Mouse (Mus musculus) neural tube, embryonic 15.5 days (tissue): ENCODE measurements around the gene Gimap7. TPM values are rescaled to one million over a fixed set of nuclear protein-coding genes. Genes with fewer than 3 reads are reported as not detected.

Source experiments
- ATAC-seq: fragments of 200-750 bp; cut with Nextera tagmentation; 2 replicates; pipeline ENCODE4 v1.8.0; 2017; ENCODE audit warnings: mild to moderate bottlenecking, moderate TSS enrichment, moderate library complexity; ENCODE audit not compliant: low FRiP score
- H3K27ac ChIP-seq: fragments of 300-500 bp; sonication (generic); replicated peaks from 2 replicates; pipeline ENCODE4 v1.5.1; 2015; ENCODE audit warnings: mild to moderate bottlenecking, inconsistent platforms
- H3K27me3 ChIP-seq: fragments of 300-500 bp; sonication (generic); replicated peaks from 2 replicates; pipeline ENCODE4 v1.6.1; 2015; ENCODE audit warnings: inconsistent platforms
- H3K36me3 ChIP-seq: fragments of 300-500 bp; sonication (generic); 2 replicates; pipeline ENCODE4 v1.6.1; 2015; ENCODE audit warnings: inconsistent platforms
- H3K4me1 ChIP-seq: fragments of 300-500 bp; sonication (generic); 2 replicates; pipeline ENCODE4 v1.6.1; 2015; ENCODE audit warnings: inconsistent platforms
- H3K4me2 ChIP-seq: fragments of 300-500 bp; sonication (generic); 2 replicates; pipeline ENCODE4 v1.6.1; 2015; ENCODE audit warnings: inconsistent platforms, mild to moderate bottlenecking, moderate library complexity
- H3K4me3 ChIP-seq: fragments of 300-500 bp; sonication (generic); replicated peaks from 2 replicates; pipeline ENCODE4 v1.5.1; 2015; ENCODE audit warnings: mild to moderate bottlenecking, inconsistent platforms
- H3K9ac ChIP-seq: fragments of 300-500 bp; sonication (generic); replicated peaks from 2 replicates; pipeline ENCODE4 v1.6.1; 2015; ENCODE audit warnings: mild to moderate bottlenecking, inconsistent platforms
- H3K9me3 ChIP-seq: fragments of 300-500 bp; sonication (generic); replicated peaks from 2 replicates; pipeline ENCODE4 v1.6.1; 2016; ENCODE audit warnings: inconsistent platforms
- WGBS: fragments of 180-500 bp; shearing (Covaris S2); methylation state at CpG from one replicate; pipeline ENCODE4 v1.1.7; 2015; ENCODE audit warnings: mixed read lengths; 5-methylcytosine and 5-hydroxymethylcytosine counted together
- polyA plus RNA-seq: library from polyadenylated mRNA; unstranded; fragments of >200 nt; fragmentation: Nextera tagmentation; extraction: Ambion mirVana; gene quantifications from 2 replicates; pipeline ENCODE4 v1.2.1, GENCODE M21; 2015

Gene Gimap7
- polyA plus RNA-seq, 1 experiment from 2014 or later = not detected

DNA sequence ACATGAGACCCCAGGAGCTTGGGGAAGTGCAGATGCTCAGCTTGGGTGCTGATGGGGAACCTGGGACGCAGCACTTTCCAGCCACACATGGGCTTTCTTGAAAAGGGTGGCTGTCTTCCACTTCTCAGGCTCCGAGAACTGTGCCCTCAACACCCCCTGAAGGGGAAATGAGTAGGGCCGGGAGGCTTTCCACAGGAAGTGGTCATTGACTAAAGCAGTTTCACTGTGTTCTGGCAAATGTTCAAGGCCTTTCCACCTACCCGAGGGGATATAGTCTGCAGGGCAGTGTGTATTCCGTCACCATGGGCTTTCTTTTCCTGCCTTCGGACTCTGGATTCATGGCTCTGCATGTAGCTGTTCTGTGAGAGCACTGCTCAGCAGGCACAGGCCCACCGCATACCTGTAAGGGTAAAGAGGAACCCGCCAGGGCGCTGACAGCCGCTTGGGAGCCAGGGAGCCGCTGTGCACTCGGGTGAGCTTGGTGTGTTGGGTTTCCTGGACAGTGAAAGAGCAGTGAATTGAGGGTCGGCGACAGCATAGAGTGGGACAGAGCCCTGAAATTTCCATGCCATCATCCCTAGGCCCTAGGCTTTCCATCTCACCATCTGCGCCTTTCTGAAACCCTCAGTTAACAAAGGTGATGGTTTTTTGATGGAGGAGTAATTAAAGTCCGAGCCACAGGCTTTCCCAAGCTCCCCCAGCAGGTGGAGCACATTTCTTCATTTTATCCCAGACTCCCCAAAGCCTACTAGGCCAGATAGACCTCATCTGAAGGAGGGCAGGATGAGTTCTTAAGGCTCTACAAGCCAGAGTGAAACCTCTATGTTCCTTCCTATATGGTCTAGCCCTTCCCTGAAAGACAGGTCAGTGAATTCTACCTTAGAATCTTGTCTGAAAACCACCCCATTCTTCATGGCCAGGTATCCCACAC, 27.8 kb downstream of the Gimap7 start, which contains the start of gene Gimap5:
Gimap5 (plus strand) TSS at position 239 of the 931 bp plus-strand sequence.
- no peak within 1 kb of the TSS; the same call in 1 of the 2 replicates for H3K9ac ChIP-seq
- ATAC-seq = no peak
- no peak within 1 kb of the TSS for H3K4me2 ChIP-seq
- WGBS = 55% methylated on average over 16 of the region's 16 CpGs
- H3K36me3 ChIP-seq = no peaks in the 10 kb centered on the region
- 0 out of 2 replicates have a peak within 1 kb of the TSS, but pooled peaks have one; percentile 33 for H3K27ac ChIP-seq
- no peak within 1 kb of the TSS; the same call in 1 of the 2 replicates for H3K4me3 ChIP-seq
- H3K27me3 ChIP-seq = peaks cover 20% of the 10 kb centered on the region; the same call in 1 of the 2 replicates
- no peaks in the 10 kb centered on the region for H3K9me3 ChIP-seq
- peaks cover 15% of the 10 kb centered on the region for H3K4me1 ChIP-seq

GRCm38 (mm10) chr6:48747091-48747966, 28.9 kb downstream of the Gimap7 start:
- peaks cover 9% of the 10 kb centered on the region for H3K4me1 ChIP-seq

GRCm38 (mm10) chr6:48763567-48764270, 45.3 kb downstream of the Gimap7 start:
- no peaks in the 10 kb centered on the region for H3K27me3 ChIP-seq
- no peaks in the 10 kb centered on the region for H3K4me1 ChIP-seq
- H3K36me3 ChIP-seq = no peaks in the 10 kb centered on the region
- no peaks in the 10 kb centered on the region for H3K9me3 ChIP-seq
- WGBS = 55% methylated on average over 7 of the region's 7 CpGs
- H3K4me3 ChIP-seq = no peak overlapping the region
- no peak; the same call in 1 of the 2 replicates for ATAC-seq
- no peak overlapping the region for H3K4me2 ChIP-seq
- no peak overlapping the region for H3K9ac ChIP-seq
- H3K27ac ChIP-seq = no peak overlapping the region

More at GRCm38 (mm10) chr6:48747091-48747966, 28.9 kb downstream of the Gimap7 start:
- WGBS = 78% methylated on average over 7 of the region's 7 CpGs
- Histone ChIP-seq H3K9ac (no peak overlapping the region), H3K4me2 (no peak overlapping the region), H3K27ac (no peak overlapping the region), H3K4me3 (no peak overlapping the region), H3K36me3 (no peaks in the 10 kb centered on the region), H3K9me3 (no peaks in the 10 kb centered on the region), H3K27me3 (peaks cover 9% of the 10 kb centered on the region; the same call in 1 of the 2 replicates)
- no peak for ATAC-seq

- Histone ChIP-seq H3K9ac (no peak overlapping the region), H3K27ac (no peak overlapping the region), H3K36me3 (no peaks in the 10 kb centered on the region), H3K9me3 (no peaks in the 10 kb centered on the region), H3K4me1 (no peaks in the 10 kb centered on the region), H3K4me2 (no peak overlapping the region), H3K27me3 (no peaks in the 10 kb centered on the region), H3K4me3 (no peak overlapping the region)
- WGBS = 88% methylated on average over 10 of the region's 10 CpGs
- ATAC-seq = no peak
Measured at GRCm38 (mm10) chr6:48764496-48764895, 46.1 kb downstream of the Gimap7 start.

DNA sequence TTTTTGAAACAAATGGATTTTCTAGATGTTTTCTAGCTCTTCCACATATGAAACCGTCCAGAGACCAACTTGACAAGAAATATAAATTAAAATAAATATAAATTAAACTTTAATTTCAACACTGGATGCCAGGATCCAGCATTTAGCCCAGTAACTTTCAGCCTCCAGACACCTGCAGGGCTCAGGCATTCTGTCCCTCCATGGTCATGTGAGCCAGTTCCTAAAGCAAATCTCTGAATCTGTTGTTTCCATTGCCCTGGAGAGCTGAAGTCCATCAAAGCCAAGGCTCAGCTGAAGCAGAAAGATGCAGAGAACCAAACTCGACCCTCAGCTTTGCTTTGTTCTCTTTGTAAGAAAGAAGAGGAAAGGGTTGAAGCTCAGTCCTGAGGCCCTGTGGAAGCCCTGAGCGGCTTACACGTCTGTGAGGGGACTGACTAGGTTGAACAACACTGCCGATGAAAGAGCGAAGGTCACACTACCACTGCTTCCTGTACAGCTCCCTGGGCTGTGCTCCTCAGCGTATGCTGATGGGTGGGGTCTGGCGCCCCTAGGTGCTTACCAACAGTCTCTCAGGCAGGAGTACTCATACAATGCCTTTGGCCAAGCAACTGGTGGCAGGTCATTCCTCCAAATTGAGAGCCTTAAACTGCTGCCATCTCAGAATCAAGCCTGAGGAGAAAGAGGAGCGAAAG, 49.9 kb downstream of the Gimap7 start:
- Histone ChIP-seq H3K9ac (no peak overlapping the region), H3K4me2 (no peak overlapping the region), H3K36me3 (no peaks in the 10 kb centered on the region), H3K27ac (no peak overlapping the region), H3K4me1 (peaks cover 5% of the 10 kb centered on the region; the same call in 1 of the 2 replicates), H3K9me3 (no peaks in the 10 kb centered on the region), H3K27me3 (no peaks in the 10 kb centered on the region), H3K4me3 (no peak overlapping the region)
- no peak for ATAC-seq
- WGBS = 79% methylated on average over 9 of the region's 9 CpGs

GRCm38 (mm10) chr6:48768933-48769332, 50.5 kb downstream of the Gimap7 start:
- Histone ChIP-seq H3K4me1 (peaks cover 5% of the 10 kb centered on the region; the same call in 1 of the 2 replicates), H3K4me2 (no peak overlapping the region), H3K9me3 (no peaks in the 10 kb centered on the region), H3K4me3 (no peak overlapping the region), H3K36me3 (no peaks in the 10 kb centered on the region), H3K27ac (no peak overlapping the region), H3K9ac (no peak overlapping the region), H3K27me3 (no peaks in the 10 kb centered on the region)
- WGBS = 93% methylated on average over 3 of the region's 3 CpGs
- no peak for ATAC-seq

DNA sequence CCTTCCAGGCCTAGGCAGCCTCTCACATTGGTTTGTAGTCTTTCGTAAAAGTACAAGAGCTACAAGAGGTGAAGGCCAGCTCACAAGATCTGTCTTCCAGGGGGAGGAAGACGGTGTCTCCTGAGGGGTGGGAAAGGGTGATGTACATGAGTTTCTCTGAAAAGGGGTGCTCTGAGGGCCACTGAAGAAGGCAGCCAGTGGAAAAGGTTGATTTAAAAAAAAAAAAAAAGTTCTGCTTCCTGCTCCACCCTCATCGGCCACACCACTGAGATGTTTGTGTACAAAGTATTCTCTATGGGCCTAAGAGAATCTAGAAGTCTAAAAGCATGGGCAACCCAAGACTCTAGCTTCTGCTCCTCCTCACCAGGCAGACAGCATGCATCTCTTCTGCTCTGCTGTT, 52.3 kb downstream of the Gimap7 start, which contains the start of gene Gimap3:
Gimap3 (minus strand) TSS at position 156 of the 400 bp plus-strand sequence.
- H3K36me3 ChIP-seq = no peaks in the 10 kb centered on the region
- H3K4me2 ChIP-seq = no peak within 1 kb of the TSS
- H3K27me3 ChIP-seq = no peaks in the 10 kb centered on the region
- peaks cover 5% of the 10 kb centered on the region; the same call in 1 of the 2 replicates for H3K4me1 ChIP-seq
- no peak within 1 kb of the TSS for H3K9ac ChIP-seq
- no peak within 1 kb of the TSS for H3K27ac ChIP-seq
- H3K9me3 ChIP-seq = no peaks in the 10 kb centered on the region
- H3K4me3 ChIP-seq = no peak within 1 kb of the TSS
- ATAC-seq = no peak
- WGBS = 92% methylated on average over 3 of the region's 3 CpGs

DNA sequence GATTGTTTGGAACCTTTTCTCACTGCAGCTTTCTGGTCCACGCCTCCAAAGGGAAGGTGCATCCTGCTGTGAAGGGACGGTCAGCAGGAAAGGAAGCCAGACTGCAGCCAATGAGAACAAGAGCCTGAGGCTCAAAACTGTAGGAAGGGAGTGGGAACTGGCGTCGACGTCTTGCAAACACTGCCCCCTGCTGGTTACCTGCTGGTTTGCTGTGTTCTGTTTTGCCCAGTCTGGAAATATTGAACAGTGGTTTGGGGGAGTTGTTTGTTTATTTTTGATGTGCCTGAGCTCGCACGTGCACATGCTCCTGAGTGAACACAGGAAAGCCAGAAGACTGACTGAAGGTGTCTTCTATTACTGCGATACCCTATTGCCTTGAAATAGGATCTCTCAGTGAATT, 53.6 kb downstream of the Gimap7 start:
- ATAC-seq = peak; percentile 79; the same call in 1 of the 2 replicates
- 16% methylated on average over 8 of the region's 8 CpGs for WGBS
- H3K4me1 ChIP-seq = peaks cover 5% of the 10 kb centered on the region; the same call in 1 of the 2 replicates
- H3K9ac ChIP-seq = no peak overlapping the region
- H3K4me2 ChIP-seq = peak overlapping the region; percentile 17; the same call in 1 of the 2 replicates
- no peaks in the 10 kb centered on the region for H3K9me3 ChIP-seq
- no peaks in the 10 kb centered on the region for H3K27me3 ChIP-seq
- no peak overlapping the region for H3K27ac ChIP-seq
- no peak overlapping the region for H3K4me3 ChIP-seq
- H3K36me3 ChIP-seq = no peaks in the 10 kb centered on the region
